Mouse (Mus musculus) hindbrain, embryonic 12.5 days (tissue): ENCODE measurements around the gene Fam169b. TPM values are rescaled to one million over a fixed set of nuclear protein-coding genes. Genes with fewer than 3 reads are reported as not detected.
A peak's percentile ranks its signal among the peaks of the same experiment; 100 is the strongest.
"Not testable (repeated sequence)": the region's sequence is repeated elsewhere in the genome, so short reads cannot be mapped to it uniquely, and the experiment has no call there.

Source experiments
- ATAC-seq: fragments of 200-750 bp; cut with Nextera tagmentation; 2 replicates; pipeline ENCODE4 v1.8.0; 2017; ENCODE audit warnings: moderate TSS enrichment; ENCODE audit not compliant: low FRiP score
- H3K27ac ChIP-seq: fragments of 300-500 bp; sonication (generic); 2 replicates; pipeline ENCODE4 v1.5.1; 2016; ENCODE audit warnings: mild to moderate bottlenecking
- H3K27me3 ChIP-seq: fragments of 300-500 bp; sonication (generic); 2 replicates; pipeline ENCODE4 v1.6.1; 2016; ENCODE audit warnings: mild to moderate bottlenecking
- H3K36me3 ChIP-seq: fragments of 300-500 bp; sonication (generic); 2 replicates; pipeline ENCODE4 v1.6.1; 2016; ENCODE audit warnings: mild to moderate bottlenecking
- H3K4me1 ChIP-seq: fragments of 300-500 bp; sonication (generic); 2 replicates; pipeline ENCODE4 v1.6.1; 2016
- H3K4me2 ChIP-seq: fragments of 300-500 bp; sonication (generic); replicated peaks from 2 replicates; pipeline ENCODE4 v1.6.1; 2016; ENCODE audit warnings: mild to moderate bottlenecking
- H3K4me3 ChIP-seq: fragments of 300-500 bp; sonication (generic); 2 replicates; pipeline ENCODE4 v1.5.1; 2016; ENCODE audit warnings: mild to moderate bottlenecking
- H3K9ac ChIP-seq: fragments of 300-500 bp; sonication (generic); 2 replicates; pipeline ENCODE4 v1.6.1; 2016; ENCODE audit warnings: mild to moderate bottlenecking, moderate library complexity
- H3K9me3 ChIP-seq: fragments of 300-500 bp; sonication (generic); replicated peaks from 2 replicates; pipeline ENCODE4 v1.6.1; 2016; ENCODE audit warnings: mild to moderate bottlenecking
- WGBS: fragments of 180-500 bp; shearing (Covaris S2); methylation state at CpG from one replicate; pipeline ENCODE4 v1.1.7; 2016; 5-methylcytosine and 5-hydroxymethylcytosine counted together
- polyA plus RNA-seq: library from polyadenylated mRNA; unstranded; fragments of >200 nt; fragmentation: Nextera tagmentation; extraction: Ambion mirVana; gene quantifications from 2 replicates; pipeline ENCODE4 v1.2.1, GENCODE M21; 2016

Gene Fam169b
- polyA plus RNA-seq, 1 experiment from 2014 or later, result 0.34 TPM

DNA sequence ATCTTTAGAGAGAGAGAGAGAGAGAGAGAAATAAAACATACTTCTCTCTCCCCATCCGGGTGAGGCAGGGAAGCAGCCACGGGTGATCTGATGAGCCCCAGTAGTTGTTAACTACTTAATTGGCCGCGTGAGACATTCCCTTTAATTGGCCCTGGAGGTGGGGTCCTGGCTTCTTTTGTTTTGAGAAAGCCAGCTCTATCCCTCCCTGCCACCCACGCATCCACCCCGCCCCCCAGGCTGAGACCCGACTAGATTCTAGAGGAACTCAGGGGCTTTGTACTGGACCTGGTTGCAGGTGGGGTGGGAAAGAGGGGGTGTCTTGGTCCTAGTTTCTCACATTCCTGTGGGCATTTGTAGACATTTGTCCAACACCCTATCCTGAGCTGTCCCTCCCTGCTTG lies 8.2 kb upstream of the Fam169b start:
- no peak overlapping the region for H3K27ac ChIP-seq
- ATAC-seq, result no peak
- H3K4me3 ChIP-seq, result no peak overlapping the region
- no peaks in the 10 kb centered on the region for H3K36me3 ChIP-seq
- no peak overlapping the region for H3K9ac ChIP-seq
- peaks cover 15% of the 10 kb centered on the region for H3K27me3 ChIP-seq
- H3K4me2 ChIP-seq, result no peak overlapping the region
- H3K4me1 ChIP-seq, result peaks cover 26% of the 10 kb centered on the region
- 0 out of 2 replicates have a peak, but pooled peaks cover 3% of the 10 kb centered on the region for H3K9me3 ChIP-seq
- WGBS, result 35% methylated on average over 7 of the region's 7 CpGs

DNA sequence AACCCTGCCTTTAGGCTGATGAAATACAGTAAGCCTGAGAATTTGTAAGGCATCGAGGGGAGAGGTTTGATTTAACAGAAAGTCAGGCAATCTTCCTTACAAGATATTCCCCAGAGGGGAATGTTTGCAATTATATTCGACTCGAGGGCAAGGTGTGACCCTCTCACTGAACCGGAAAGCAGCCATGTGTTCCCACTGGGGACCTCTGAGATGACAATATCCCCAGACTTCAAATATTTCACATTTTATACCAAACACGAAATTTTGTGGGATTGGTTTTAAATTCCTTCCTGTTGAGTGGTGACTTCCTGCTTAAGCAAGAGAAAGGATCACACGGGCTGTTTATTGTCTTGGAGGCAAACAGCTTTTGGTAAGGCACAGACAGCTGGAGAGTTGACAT lies 6.9 kb upstream of the Fam169b start:
- ATAC-seq, result 0 out of 2 replicates have a peak, but pooled peaks have one; percentile 9
- peak overlapping the region; percentile 22; the same call in 1 of the 2 replicates for H3K4me2 ChIP-seq
- H3K9me3 ChIP-seq, result no peaks in the 10 kb centered on the region
- no peak overlapping the region for H3K4me3 ChIP-seq
- peak overlapping the region; percentile 24 for H3K27ac ChIP-seq
- 25% methylated on average over 6 of the region's 6 CpGs for WGBS
- H3K9ac ChIP-seq, result no peak overlapping the region
- peaks cover 15% of the 10 kb centered on the region for H3K27me3 ChIP-seq
- H3K36me3 ChIP-seq, result no peaks in the 10 kb centered on the region
- H3K4me1 ChIP-seq, result peaks cover 26% of the 10 kb centered on the region

DNA sequence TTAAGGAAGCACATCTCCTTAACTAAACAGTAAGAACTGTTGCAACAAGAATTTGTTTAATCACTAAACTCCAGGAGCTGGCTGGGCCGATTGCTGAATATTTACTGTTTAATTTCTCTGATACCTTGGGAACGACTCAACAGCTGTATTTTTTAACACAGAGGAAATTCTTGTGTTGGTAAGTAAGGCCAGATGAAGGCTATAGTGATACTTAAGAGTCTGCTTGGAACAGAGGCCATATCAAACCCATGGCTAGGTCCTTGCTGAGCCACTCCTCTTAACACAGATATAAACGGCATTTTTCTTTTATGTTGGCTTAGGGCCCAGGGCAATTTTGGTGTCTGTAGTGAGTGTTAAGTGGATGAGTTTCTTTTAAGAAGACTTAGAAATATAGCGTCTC lies 3.1 kb upstream of the Fam169b start:
- Histone ChIP-seq H3K27ac (no peak overlapping the region), H3K9me3 (no peaks in the 10 kb centered on the region), H3K4me3 (no peak overlapping the region), H3K4me1 (peaks cover 16% of the 10 kb centered on the region), H3K36me3 (no peaks in the 10 kb centered on the region), H3K9ac (no peak overlapping the region), H3K4me2 (no peak overlapping the region), H3K27me3 (peaks cover 2% of the 10 kb centered on the region; the same call in 1 of the 2 replicates)
- WGBS, result 81% methylated on average over 4 of the region's 4 CpGs
- ATAC-seq, result no peak

DNA sequence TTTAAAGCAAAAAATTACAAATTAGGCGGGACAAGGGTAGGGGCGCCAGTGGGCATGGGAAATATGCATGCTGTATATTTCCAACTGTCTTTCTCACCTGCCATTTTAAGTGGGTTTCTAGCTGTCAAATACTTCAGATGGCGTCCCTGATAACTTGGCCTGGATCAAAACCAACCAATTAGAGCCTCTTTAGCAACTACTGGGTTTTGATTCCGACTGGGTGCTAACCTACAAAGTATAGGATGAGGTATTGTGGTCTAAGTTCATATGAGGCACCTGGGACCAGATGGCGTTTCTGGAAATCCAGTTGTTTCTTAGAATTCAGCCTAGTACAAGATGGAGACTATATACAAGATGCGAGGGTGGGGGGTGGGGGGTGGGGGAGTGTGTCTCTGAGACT lies 1.8 kb upstream of the Fam169b start:
- Histone ChIP-seq H3K36me3 (no peaks in the 10 kb centered on the region), H3K9ac (no peak overlapping the region), H3K27me3 (peaks cover 10% of the 10 kb centered on the region), H3K4me2 (no peak overlapping the region), H3K4me1 (peaks cover 14% of the 10 kb centered on the region), H3K27ac (no peak overlapping the region), H3K9me3 (no peaks in the 10 kb centered on the region), H3K4me3 (no peak overlapping the region)
- 92% methylated on average over 6 of the region's 6 CpGs for WGBS
- ATAC-seq, result no peak

DNA sequence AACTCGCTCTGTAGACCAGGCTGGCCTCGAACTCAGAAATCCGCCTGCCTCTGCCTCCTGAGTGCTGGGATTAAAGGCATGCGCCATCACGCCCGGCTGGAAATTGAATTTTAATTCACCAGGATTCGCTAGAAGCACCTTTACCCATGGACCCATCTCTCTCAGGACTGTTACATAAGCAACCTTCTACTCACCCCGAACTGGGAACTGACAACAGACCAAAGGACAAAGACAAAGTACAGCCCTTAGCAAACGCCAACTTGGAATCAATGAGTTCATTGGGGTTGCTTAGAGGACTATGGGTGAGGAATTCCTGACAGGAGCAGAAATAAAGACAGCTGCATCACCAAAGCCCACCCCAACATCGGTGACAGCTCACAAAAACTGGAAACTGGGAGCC lies 1.0 kb upstream of the Fam169b start:
- ATAC-seq, result no peak
- Histone ChIP-seq H3K4me2 (no peak overlapping the region), H3K36me3 (no peaks in the 10 kb centered on the region), H3K27ac (no peak overlapping the region), H3K4me3 (no peak overlapping the region), H3K27me3 (peaks cover 10% of the 10 kb centered on the region), H3K9me3 (no peaks in the 10 kb centered on the region), H3K4me1 (peaks cover 14% of the 10 kb centered on the region), H3K9ac (no peak overlapping the region)
- 79% methylated on average over 10 of the region's 10 CpGs for WGBS

DNA sequence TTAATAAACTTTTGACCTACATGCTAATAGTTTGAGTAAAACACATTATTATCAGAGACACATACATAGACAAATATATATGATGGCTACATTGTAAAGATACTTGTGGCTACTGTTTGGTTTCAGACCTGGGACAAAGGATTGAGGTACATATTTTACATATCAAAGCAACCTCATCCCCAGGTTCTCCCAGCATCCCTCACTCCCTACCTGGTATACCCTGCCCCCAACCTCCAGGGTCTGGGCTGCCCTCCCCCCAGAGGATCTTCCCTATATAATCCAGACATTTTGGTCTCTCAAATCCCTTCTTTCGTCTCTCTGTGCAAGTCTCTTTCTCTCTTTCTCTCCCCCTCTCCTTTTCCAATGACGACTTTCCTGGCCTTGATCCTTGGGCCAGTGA lies 579 bp downstream of the Fam169b start:
- Histone ChIP-seq H3K4me3 (no peak overlapping the region), H3K9ac (no peak overlapping the region), H3K4me2 (no peak overlapping the region), H3K36me3 (no peaks in the 10 kb centered on the region), H3K27ac (no peak overlapping the region), H3K9me3 (no peaks in the 10 kb centered on the region), H3K4me1 (peaks cover 16% of the 10 kb centered on the region), H3K27me3 (peaks cover 10% of the 10 kb centered on the region)
- WGBS, result 68% methylated on average over 2 of the region's 2 CpGs
- ATAC-seq, result no peak

DNA sequence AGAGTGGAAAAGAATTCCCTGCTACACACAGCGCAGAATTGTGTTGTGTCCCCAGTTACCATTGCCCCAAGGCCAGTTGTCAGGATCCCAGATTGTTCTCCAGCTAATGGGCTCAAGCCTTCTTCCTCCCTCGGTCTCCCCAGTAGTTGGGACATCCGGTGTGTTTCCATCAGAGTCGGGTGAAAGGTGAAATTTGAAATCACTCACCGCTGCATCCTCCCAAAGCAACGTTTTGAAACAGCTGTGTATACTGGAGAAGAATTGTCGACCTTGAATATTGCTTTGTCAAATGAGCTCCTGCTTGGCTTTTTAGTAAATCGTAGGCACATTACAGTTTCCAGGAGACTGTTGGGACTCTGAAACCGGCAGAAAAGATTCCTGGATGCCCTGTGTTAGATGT lies 1.3 kb downstream of the Fam169b start:
- H3K9me3 ChIP-seq, result no peaks in the 10 kb centered on the region
- no peaks in the 10 kb centered on the region for H3K36me3 ChIP-seq
- H3K4me3 ChIP-seq, result no peak overlapping the region
- peaks cover 10% of the 10 kb centered on the region for H3K27me3 ChIP-seq
- H3K4me1 ChIP-seq, result peaks cover 16% of the 10 kb centered on the region
- H3K9ac ChIP-seq, result no peak overlapping the region
- no peak for ATAC-seq
- WGBS, result 63% methylated on average over 9 of the region's 9 CpGs
- H3K27ac ChIP-seq, result no peak overlapping the region
- no peak overlapping the region for H3K4me2 ChIP-seq

DNA sequence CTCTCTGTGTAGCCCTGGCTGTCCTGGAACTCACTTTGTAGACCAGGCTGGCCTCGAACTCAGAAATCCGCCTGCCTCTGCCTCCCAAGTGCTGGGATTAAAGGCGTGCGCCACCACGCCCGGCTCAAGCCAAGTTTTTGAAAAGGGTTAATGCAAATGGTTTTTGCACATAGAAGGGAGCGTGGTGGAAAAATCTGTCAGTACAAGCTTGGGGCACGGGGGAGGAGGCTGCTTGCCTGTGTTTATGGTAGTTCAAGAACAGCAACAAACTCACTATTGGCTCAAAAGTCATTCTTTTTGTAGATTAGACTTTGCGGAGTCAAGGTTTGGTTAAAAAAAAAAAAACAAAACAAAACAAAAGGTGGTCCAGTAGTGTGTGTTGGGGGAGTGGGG lies 1.8 kb downstream of the Fam169b start:
- Histone ChIP-seq H3K9ac (0 out of 2 replicates have a peak overlapping the region, but pooled peaks have one; percentile 4), H3K4me3 (peak overlapping the region; percentile 26; the same call in 1 of the 2 replicates), H3K4me1 (peaks cover 16% of the 10 kb centered on the region), H3K4me2 (peak overlapping the region; percentile 53)
- H3K36me3 ChIP-seq, H3K9me3 ChIP-seq, ATAC-seq, H3K27ac ChIP-seq, H3K27me3 ChIP-seq: not testable (repeated sequence)
- 49% methylated on average over 9 of the region's 9 CpGs for WGBS

DNA sequence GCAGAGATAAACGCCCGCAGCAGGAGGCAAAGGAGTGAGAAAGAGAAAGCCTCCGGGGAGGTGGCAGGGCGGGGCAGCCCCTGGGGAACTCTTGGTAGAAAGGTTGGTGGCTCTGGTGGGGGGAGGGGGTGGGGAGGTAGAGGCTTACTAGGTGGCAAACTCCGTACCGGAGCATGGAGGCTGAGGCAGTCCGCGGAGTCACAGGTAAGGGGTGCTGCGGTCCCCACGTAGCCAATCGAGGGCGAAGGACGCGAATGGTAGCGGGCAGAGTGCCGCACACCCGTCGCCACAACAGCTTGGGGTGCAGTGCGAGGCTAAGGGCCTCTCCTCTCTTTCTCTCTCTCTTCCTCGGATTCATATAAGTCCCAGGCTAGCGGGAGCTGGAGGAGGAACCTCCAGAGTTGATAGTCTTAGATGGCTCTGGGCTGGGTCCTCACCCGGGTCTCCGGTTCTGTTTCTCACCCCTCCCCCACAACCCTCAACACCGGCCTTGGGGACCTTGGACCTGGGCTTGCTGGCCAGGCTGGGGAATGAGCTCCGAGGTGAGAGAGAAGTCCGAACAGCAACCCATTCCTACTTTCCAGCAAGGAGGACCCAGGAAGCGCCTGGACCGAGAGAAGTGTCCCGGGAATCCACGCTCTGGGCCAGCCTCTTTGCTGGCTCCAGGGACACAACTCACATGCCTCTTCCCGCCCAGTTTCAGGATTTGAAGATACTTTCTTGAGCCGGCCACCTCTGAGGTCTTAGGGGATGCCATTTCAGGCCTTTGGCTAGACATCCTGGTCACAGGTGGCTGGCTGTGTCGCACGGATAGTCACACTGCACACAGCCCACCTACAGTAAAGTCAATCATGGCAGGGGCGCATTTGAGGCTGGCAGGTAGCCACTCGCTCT lies 2.4 kb downstream of the Fam169b start:
- H3K27ac ChIP-seq, result no peak overlapping the region
- peaks cover 10% of the 10 kb centered on the region for H3K27me3 ChIP-seq
- peak overlapping the region; percentile 53 for H3K4me2 ChIP-seq
- H3K9me3 ChIP-seq, result no peaks in the 10 kb centered on the region
- peaks cover 16% of the 10 kb centered on the region for H3K4me1 ChIP-seq
- WGBS, result 5% methylated on average over 36 of the region's 36 CpGs
- ATAC-seq, result 0 out of 2 replicates have a peak, but pooled peaks have one; percentile 29
- H3K4me3 ChIP-seq, result peak overlapping the region; percentile 26
- H3K9ac ChIP-seq, result 0 out of 2 replicates have a peak overlapping the region, but pooled peaks have one; percentile 4
- no peaks in the 10 kb centered on the region for H3K36me3 ChIP-seq

DNA sequence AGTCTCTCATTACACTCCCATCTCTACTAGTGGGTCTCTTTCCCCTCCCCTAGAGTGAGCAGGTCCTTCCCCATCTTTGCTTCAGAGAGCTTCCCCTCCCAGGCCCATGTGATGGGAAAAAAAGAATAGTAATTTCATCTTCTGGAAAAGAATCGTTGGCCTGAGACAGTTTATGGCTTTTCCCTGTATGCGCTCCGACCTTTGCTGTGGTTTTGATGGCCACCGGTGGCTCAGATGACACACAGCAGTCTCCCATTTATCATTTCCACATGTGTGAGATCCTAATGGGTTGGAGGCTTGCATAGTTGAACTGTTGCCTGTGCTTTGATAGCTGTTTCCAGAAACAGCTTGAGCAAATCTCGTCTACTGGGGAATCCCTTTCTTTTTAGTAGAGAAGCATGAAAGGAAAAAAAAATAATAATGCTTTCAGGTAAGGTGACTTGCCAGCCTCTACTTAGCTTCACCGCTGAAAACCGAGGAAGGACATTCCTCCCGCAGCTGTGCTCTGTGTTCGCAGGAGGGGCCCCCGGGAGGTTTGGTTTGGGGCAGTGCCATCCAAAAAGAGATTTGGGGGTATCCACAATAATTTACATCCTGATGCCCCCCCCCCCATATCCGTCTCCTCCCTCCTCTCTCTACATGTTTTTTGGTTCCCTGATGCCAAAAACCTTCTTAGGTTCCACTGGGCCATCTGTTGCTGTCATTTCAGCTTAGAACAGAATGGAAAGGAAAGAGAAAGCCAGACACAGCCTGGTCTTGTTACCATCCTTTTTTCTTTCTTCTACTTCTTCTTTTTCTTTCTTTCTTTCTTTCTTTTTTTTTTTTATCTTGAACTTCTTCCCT lies 3.6 kb downstream of the Fam169b start:
- no peak overlapping the region for H3K4me2 ChIP-seq
- WGBS, result 29% methylated on average over 11 of the region's 11 CpGs
- peaks cover 10% of the 10 kb centered on the region for H3K27me3 ChIP-seq
- no peak overlapping the region for H3K4me3 ChIP-seq
- ATAC-seq, result no peak
- 0 out of 2 replicates have a peak overlapping the region, but pooled peaks have one; percentile 4 for H3K27ac ChIP-seq
- H3K9ac ChIP-seq, result no peak overlapping the region
- peaks cover 16% of the 10 kb centered on the region for H3K4me1 ChIP-seq
- no peaks in the 10 kb centered on the region for H3K9me3 ChIP-seq
- H3K36me3 ChIP-seq, result no peaks in the 10 kb centered on the region

DNA sequence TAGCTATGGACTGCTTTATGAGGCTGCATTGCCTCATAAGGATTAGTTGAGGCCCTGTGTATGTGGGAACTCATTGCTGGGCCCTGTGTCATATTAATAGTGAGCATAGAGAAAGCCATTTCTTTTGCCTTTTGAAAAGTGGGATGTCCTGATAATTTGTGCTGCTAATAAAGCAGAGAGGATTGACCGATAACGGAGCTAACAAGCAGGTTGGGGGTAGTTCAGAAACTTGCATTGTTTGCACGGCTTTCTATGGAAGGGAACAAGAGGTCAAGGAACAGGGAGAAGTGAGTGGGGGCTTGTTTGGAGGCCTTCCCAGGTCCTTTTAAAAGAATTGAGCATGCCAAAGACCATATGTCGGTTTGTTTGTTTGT lies 4.2 kb downstream of the Fam169b start:
- Histone ChIP-seq H3K4me3 (no peak overlapping the region), H3K4me2 (no peak overlapping the region), H3K27me3 (peaks cover 10% of the 10 kb centered on the region), H3K9ac (no peak overlapping the region), H3K9me3 (no peaks in the 10 kb centered on the region), H3K36me3 (no peaks in the 10 kb centered on the region), H3K4me1 (peaks cover 16% of the 10 kb centered on the region), H3K27ac (no peak overlapping the region)
- 58% methylated on average over 4 of the region's 4 CpGs for WGBS
- no peak for ATAC-seq

DNA sequence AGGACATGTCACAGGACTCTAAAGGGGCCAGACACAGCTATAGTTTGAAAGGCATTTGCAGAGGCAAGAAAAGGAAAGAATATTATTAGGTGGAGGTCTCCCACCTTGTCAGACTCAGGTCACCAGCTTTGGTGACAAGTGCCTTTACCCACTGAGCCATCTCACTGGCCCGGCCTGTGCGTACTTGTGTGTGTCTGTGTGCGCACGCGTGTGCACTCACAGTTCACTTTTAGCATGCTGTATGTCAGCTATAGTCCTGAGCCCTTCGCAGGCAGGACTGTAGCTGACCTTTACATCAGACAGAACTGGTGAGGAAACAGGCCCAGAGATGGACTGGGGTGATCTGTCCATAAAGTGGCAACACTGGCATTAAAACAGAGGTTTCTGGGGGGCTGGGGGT lies 4.7 kb downstream of the Fam169b start:
- H3K9ac ChIP-seq, result no peak overlapping the region
- H3K27me3 ChIP-seq, result peaks cover 10% of the 10 kb centered on the region
- no peaks in the 10 kb centered on the region for H3K36me3 ChIP-seq
- no peak for ATAC-seq
- no peak overlapping the region for H3K4me2 ChIP-seq
- no peak overlapping the region for H3K4me3 ChIP-seq
- no peak overlapping the region for H3K27ac ChIP-seq
- 95% methylated on average over 6 of the region's 6 CpGs for WGBS
- no peaks in the 10 kb centered on the region for H3K9me3 ChIP-seq
- H3K4me1 ChIP-seq, result peaks cover 16% of the 10 kb centered on the region
